Mouse (Mus musculus): ENCODE results near the gene Prdm10. TPM values are rescaled to one million over a fixed set of nuclear protein-coding genes. Genes with fewer than 3 reads are reported as not detected.

Gene Prdm10
- polyA plus RNA-seq, 1 experiment from 2014 or later = 1.2 TPM

GRCm38 (mm10) chr9:31247447-31248220 is 32.7 kb upstream of the Prdm10 start:
- Histone ChIP-seq H3K9ac (replicated peaks; ENCODE audit: low read depth) (no peak overlapping the region), H3K4me3 (ENCODE audit: low read depth, low read length) (no peak overlapping the region), H3K36me3 (ENCODE audit: insufficient read depth, low read length) (no peaks in the 10 kb centered on the region), H3K27me3 (replicated peaks; ENCODE audit: insufficient read depth, low read length) (no peaks in the 10 kb centered on the region), H3K4me2 (replicated peaks; ENCODE audit: low read depth, low read length) (no peak overlapping the region), H3K27ac (ENCODE audit: low read length) (peak overlapping the region; percentile 20; the same call in 1 of the 2 replicates), H3K4me1 (ENCODE audit: insufficient read depth, low read depth, low read length) (no peaks in the 10 kb centered on the region; the same call in 1 of the 2 replicates), H3K9me3 (ENCODE audit: low read length) (no peaks in the 10 kb centered on the region)
- TF ChIP-seq EP300 (IDR thresholded peaks at IDR 0.05) (no peak), CTCF (IDR thresholded peaks at IDR 0.05) (no peak)
- 46% methylated on average over 8 of the region's 8 CpGs for WGBS
- ATAC-seq (peak; percentile 32; the same call in 1 of the 2 replicates), DNase-seq (ENCODE audit: low spot score) (peak; percentile 36)

GRCm38 (mm10) chr9:31252182-31252799 is 28.0 kb upstream of the Prdm10 start:
- Histone ChIP-seq H3K9me3 (ENCODE audit: low read length) (no peaks in the 10 kb centered on the region), H3K4me1 (ENCODE audit: insufficient read depth, low read depth, low read length) (peaks cover 6% of the 10 kb centered on the region; the same call in 1 of the 2 replicates), H3K4me3 (ENCODE audit: low read depth, low read length) (no peak overlapping the region), H3K36me3 (ENCODE audit: insufficient read depth, low read length) (no peaks in the 10 kb centered on the region), H3K4me2 (replicated peaks; ENCODE audit: low read depth, low read length) (no peak overlapping the region), H3K27ac (ENCODE audit: low read length) (peak overlapping the region; percentile 73; the same call in 1 of the 2 replicates), H3K9ac (replicated peaks; ENCODE audit: low read depth) (no peak overlapping the region), H3K27me3 (replicated peaks; ENCODE audit: insufficient read depth, low read length) (no peaks in the 10 kb centered on the region)
- 55% methylated on average over 10 of the region's 10 CpGs for WGBS
- peak; percentile 51 for DNase-seq (ENCODE audit: low spot score)
- peak; percentile 43 for ATAC-seq
- TF ChIP-seq EP300 (IDR thresholded peaks at IDR 0.05) (no peak), CTCF (IDR thresholded peaks at IDR 0.05) (no peak)

- DNase-seq (ENCODE audit: low spot score) (peak; percentile 80), ATAC-seq (peak; percentile 89)
- H3K27ac ChIP-seq (ENCODE audit: low read length) = peak overlapping the region; percentile 73
- H3K4me3 ChIP-seq (ENCODE audit: low read depth, low read length) = 0 out of 2 replicates have a peak overlapping the region, but pooled peaks have one; percentile 8
- no peak overlapping the region for H3K9ac ChIP-seq (replicated peaks; ENCODE audit: low read depth)
- 4% methylated on average over 10 of the region's 10 CpGs for WGBS
- H3K4me2 ChIP-seq (replicated peaks; ENCODE audit: low read depth, low read length) = peak overlapping the region; percentile 43
- no peaks in the 10 kb centered on the region for H3K36me3 ChIP-seq (ENCODE audit: insufficient read depth, low read length)
- no peaks in the 10 kb centered on the region for H3K27me3 ChIP-seq (replicated peaks; ENCODE audit: insufficient read depth, low read length)
- peaks cover 6% of the 10 kb centered on the region; the same call in 1 of the 2 replicates for H3K4me1 ChIP-seq (ENCODE audit: insufficient read depth, low read depth, low read length)
- H3K9me3 ChIP-seq (ENCODE audit: low read length) = no peaks in the 10 kb centered on the region
- TF ChIP-seq EP300 (IDR thresholded peaks at IDR 0.05) = peak; percentile 90
- no peak for TF ChIP-seq CTCF (IDR thresholded peaks at IDR 0.05)
Observed at GRCm38 (mm10) chr9:31253311-31253734, 27.0 kb upstream of the Prdm10 start.

GRCm38 (mm10) chr9:31253866-31254696 is 26.3 kb upstream of the Prdm10 start:
- peaks cover 6% of the 10 kb centered on the region; the same call in 1 of the 2 replicates for H3K4me1 ChIP-seq (ENCODE audit: insufficient read depth, low read depth, low read length)
- WGBS = 42% methylated on average over 11 of the region's 11 CpGs
- ATAC-seq (peak; percentile 29; the same call in 1 of the 2 replicates), DNase-seq (ENCODE audit: low spot score) (no peak)
- TF ChIP-seq CTCF (IDR thresholded peaks at IDR 0.05) = no peak
- TF ChIP-seq EP300 (IDR thresholded peaks at IDR 0.05) = no peak
- no peaks in the 10 kb centered on the region for H3K36me3 ChIP-seq (ENCODE audit: insufficient read depth, low read length)
- H3K4me3 ChIP-seq (ENCODE audit: low read depth, low read length) = no peak overlapping the region
- H3K27me3 ChIP-seq (replicated peaks; ENCODE audit: insufficient read depth, low read length) = no peaks in the 10 kb centered on the region
- H3K9me3 ChIP-seq (ENCODE audit: low read length) = no peaks in the 10 kb centered on the region
- no peak overlapping the region for H3K9ac ChIP-seq (replicated peaks; ENCODE audit: low read depth)
- H3K27ac ChIP-seq (ENCODE audit: low read length) = peak overlapping the region; percentile 73
- H3K4me2 ChIP-seq (replicated peaks; ENCODE audit: low read depth, low read length) = peak overlapping the region; percentile 43

GRCm38 (mm10) chr9:31254697-31255004 is 25.7 kb upstream of the Prdm10 start:
- TF ChIP-seq EP300 (IDR thresholded peaks at IDR 0.05) (no peak), CTCF (IDR thresholded peaks at IDR 0.05) (no peak)
- 73% methylated on average over 7 of the region's 7 CpGs for WGBS
- Histone ChIP-seq H3K9me3 (ENCODE audit: low read length) (no peaks in the 10 kb centered on the region), H3K4me3 (ENCODE audit: low read depth, low read length) (no peak overlapping the region), H3K27ac (ENCODE audit: low read length) (no peak overlapping the region), H3K4me2 (replicated peaks; ENCODE audit: low read depth, low read length) (no peak overlapping the region), H3K9ac (replicated peaks; ENCODE audit: low read depth) (no peak overlapping the region), H3K36me3 (ENCODE audit: insufficient read depth, low read length) (no peaks in the 10 kb centered on the region), H3K4me1 (ENCODE audit: insufficient read depth, low read depth, low read length) (peaks cover 6% of the 10 kb centered on the region; the same call in 1 of the 2 replicates), H3K27me3 (replicated peaks; ENCODE audit: insufficient read depth, low read length) (no peaks in the 10 kb centered on the region)
- DNase-seq (ENCODE audit: low spot score) = no peak
- no peak for ATAC-seq

GRCm38 (mm10) chr9:31255953-31256352 is 24.4 kb upstream of the Prdm10 start:
- no peak for ATAC-seq
- WGBS = 82% methylated on average over 7 of the region's 7 CpGs
- DNase-seq (ENCODE audit: low spot score) = no peak
- Histone ChIP-seq H3K4me1 (ENCODE audit: insufficient read depth, low read depth, low read length) (peaks cover 6% of the 10 kb centered on the region; the same call in 1 of the 2 replicates), H3K4me3 (ENCODE audit: low read depth, low read length) (no peak overlapping the region), H3K27me3 (replicated peaks; ENCODE audit: insufficient read depth, low read length) (no peaks in the 10 kb centered on the region), H3K4me2 (replicated peaks; ENCODE audit: low read depth, low read length) (no peak overlapping the region), H3K9ac (replicated peaks; ENCODE audit: low read depth) (no peak overlapping the region), H3K9me3 (ENCODE audit: low read length) (no peaks in the 10 kb centered on the region), H3K36me3 (ENCODE audit: insufficient read depth, low read length) (no peaks in the 10 kb centered on the region), H3K27ac (ENCODE audit: low read length) (no peak overlapping the region)
- TF ChIP-seq EP300 (IDR thresholded peaks at IDR 0.05) = no peak
- no peak for TF ChIP-seq CTCF (IDR thresholded peaks at IDR 0.05)
